Mouse (Mus musculus) intestine, postnatal 0 days (tissue): ENCODE data around the gene Bbs1. TPM values are rescaled to one million over a fixed set of nuclear protein-coding genes. Genes with fewer than 3 reads are reported as not detected.

Experiments used
- ATAC-seq: fragments of 200-750 bp; cut with Nextera tagmentation; 2 replicates; pipeline ENCODE4 v1.8.0; 2017; ENCODE audit warnings: mild to moderate bottlenecking, moderate TSS enrichment, moderate library complexity
- H3K27ac ChIP-seq: fragments of 300-500 bp; sonication (generic); 2 replicates; pipeline ENCODE4 v1.5.1; 2014; ENCODE audit warnings: mild to moderate bottlenecking, low read depth, low read length, moderate library complexity
- H3K27me3 ChIP-seq: fragments of 300-500 bp; sonication (generic); replicated peaks from 2 replicates; pipeline ENCODE4 v1.6.1; 2014; ENCODE audit warnings: low read length, mixed read lengths; ENCODE audit not compliant: control insufficient read depth, insufficient read depth
- H3K36me3 ChIP-seq: fragments of 300-500 bp; sonication (generic); 2 replicates; pipeline ENCODE4 v1.6.1; 2014; ENCODE audit warnings: mild to moderate bottlenecking, moderate library complexity; ENCODE audit not compliant: control insufficient read depth, insufficient read depth
- H3K4me1 ChIP-seq: fragments of 300-500 bp; sonication (generic); replicated peaks from 2 replicates; pipeline ENCODE4 v1.6.1; 2014; ENCODE audit warnings: antibody characterized with exemption, low read length, mixed read lengths; ENCODE audit not compliant: control insufficient read depth, insufficient read depth
- H3K4me2 ChIP-seq: fragments of 300-500 bp; sonication (generic); replicated peaks from 2 replicates; pipeline ENCODE4 v1.6.1; 2014; ENCODE audit warnings: low read depth, mild to moderate bottlenecking, moderate library complexity
- H3K4me3 ChIP-seq: fragments of 300-500 bp; sonication (generic); 2 replicates; pipeline ENCODE4 v1.5.1; 2014; ENCODE audit warnings: low read depth, low read length
- H3K9ac ChIP-seq: fragments of 300-500 bp; sonication (generic); 2 replicates; pipeline ENCODE4 v1.6.1; 2014; ENCODE audit warnings: mild to moderate bottlenecking, low read depth, low read length
- H3K9me3 ChIP-seq: fragments of 300-500 bp; sonication (generic); 2 replicates; pipeline ENCODE4 v1.6.1; 2016; ENCODE audit warnings: mixed run types; ENCODE audit not compliant: control insufficient read depth
- CTCF ChIP-seq: sonication (generic); IDR thresholded peaks from 2 replicates; pipeline ENCODE4 v1.5.1; 2016; ENCODE audit warnings: low read depth, mild to moderate bottlenecking, control low read depth, antibody characterized with exemption, moderate library complexity
- WGBS: fragments of 180-500 bp; shearing (Covaris S2); extraction: QIAGEN DNeasy Blood & Tissue Kit; methylation state at CpG from one replicate; pipeline ENCODE4 v1.1.7; 2014; 5-methylcytosine and 5-hydroxymethylcytosine counted together
- polyA plus RNA-seq: library from polyadenylated mRNA; unstranded; fragments of >200 nt; fragmentation: Nextera tagmentation; extraction: Ambion mirVana; gene quantifications from 2 replicates; pipeline ENCODE4 v1.2.1, GENCODE M21; 2015

Gene Bbs1
- polyA plus RNA-seq, 1 experiment from 2014 or later, result 0.98 TPM

GRCm38 (mm10) chr19:4896780-4897520, 9.5 kb downstream of the Bbs1 start:
- no peaks in the 10 kb centered on the region for H3K4me1 ChIP-seq
- no peak overlapping the region for H3K4me2 ChIP-seq
- ATAC-seq, result no peak
- H3K9ac ChIP-seq, result no peak overlapping the region
- WGBS, result 62% methylated on average over 21 of the region's 21 CpGs
- H3K36me3 ChIP-seq, result no peaks in the 10 kb centered on the region
- H3K27ac ChIP-seq, result no peak overlapping the region
- H3K9me3 ChIP-seq, result no peaks in the 10 kb centered on the region
- TF ChIP-seq CTCF, result no peak
- no peak overlapping the region for H3K4me3 ChIP-seq
- H3K27me3 ChIP-seq, result no peaks in the 10 kb centered on the region

DNA sequence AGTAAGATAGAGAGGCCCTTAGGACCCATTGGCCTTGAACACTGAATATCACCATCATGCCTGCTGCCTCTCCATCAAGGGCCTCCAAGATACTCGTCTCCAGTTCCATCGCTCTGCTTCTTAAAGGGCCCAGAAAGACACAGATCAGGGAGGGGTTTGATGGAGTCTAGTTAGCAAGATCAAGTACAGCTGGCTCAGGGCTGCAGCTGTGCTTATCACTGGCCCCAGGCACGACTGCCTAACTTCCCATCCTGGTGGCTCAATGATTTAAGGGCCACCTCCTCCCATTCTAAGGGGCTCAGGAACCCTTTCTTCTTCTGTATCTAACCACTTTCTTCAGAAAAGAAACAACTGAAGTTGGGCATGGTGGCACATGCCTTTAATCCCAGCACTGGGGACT, 14.6 kb downstream of the Bbs1 start:
- H3K4me2 ChIP-seq, result no peak overlapping the region
- 68% methylated on average over 3 of the region's 3 CpGs for WGBS
- ATAC-seq, result no peak
- no peak for TF ChIP-seq CTCF
- no peak overlapping the region for H3K9ac ChIP-seq
- no peaks in the 10 kb centered on the region for H3K27me3 ChIP-seq
- no peaks in the 10 kb centered on the region for H3K36me3 ChIP-seq
- no peaks in the 10 kb centered on the region for H3K4me1 ChIP-seq
- H3K4me3 ChIP-seq, result no peak overlapping the region
- no peak overlapping the region for H3K27ac ChIP-seq
- no peaks in the 10 kb centered on the region for H3K9me3 ChIP-seq

DNA sequence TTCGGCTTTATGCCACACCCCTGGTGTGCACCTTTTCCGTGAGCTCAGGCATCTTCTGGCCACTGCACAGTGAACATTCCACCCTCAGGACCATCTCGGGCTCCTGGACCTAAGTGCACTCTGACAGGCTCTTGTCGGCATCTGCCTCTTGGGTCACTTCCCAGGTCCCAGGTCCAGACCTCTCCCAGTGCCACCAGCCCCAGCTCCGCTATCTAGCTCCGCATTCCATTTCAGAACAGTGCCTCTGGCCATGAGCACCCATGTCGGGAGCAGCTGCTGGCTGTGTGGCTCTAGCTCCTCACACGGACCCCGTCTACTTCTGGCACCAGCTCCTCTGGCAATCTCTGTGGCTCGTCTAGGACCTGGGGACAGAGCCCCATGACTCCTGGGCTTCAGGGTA, 16.6 kb downstream of the Bbs1 start:
- 85% methylated on average over 10 of the region's 10 CpGs for WGBS
- no peak for TF ChIP-seq CTCF
- no peak for ATAC-seq
- H3K36me3 ChIP-seq, result no peaks in the 10 kb centered on the region
- no peaks in the 10 kb centered on the region for H3K9me3 ChIP-seq
- H3K4me1 ChIP-seq, result no peaks in the 10 kb centered on the region
- no peak overlapping the region for H3K9ac ChIP-seq
- no peak overlapping the region for H3K4me2 ChIP-seq
- H3K27ac ChIP-seq, result no peak overlapping the region
- no peak overlapping the region for H3K4me3 ChIP-seq
- H3K27me3 ChIP-seq, result no peaks in the 10 kb centered on the region

DNA sequence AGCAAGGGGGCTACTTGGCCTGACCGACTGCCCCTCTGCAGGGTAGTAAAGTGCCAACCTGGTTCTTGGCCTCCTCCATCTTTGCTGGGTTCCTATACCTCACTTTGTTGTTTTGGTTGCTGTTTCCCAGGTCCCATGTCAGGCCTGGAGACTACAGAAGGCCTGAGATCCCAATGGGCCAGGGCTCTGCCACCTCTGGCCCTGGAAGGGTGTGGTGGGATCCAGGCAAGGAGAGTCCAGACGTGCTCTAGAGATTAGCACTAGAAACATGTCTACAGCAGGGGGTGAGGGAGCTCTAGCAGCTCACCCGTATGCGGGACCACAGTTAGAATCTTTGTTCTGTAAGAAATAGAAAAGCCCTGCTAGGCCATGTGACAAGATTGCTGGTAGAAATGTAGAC, 22.5 kb downstream of the Bbs1 start:
- H3K4me2 ChIP-seq, result no peak overlapping the region
- ATAC-seq, result no peak
- no peak overlapping the region for H3K4me3 ChIP-seq
- no peaks in the 10 kb centered on the region for H3K4me1 ChIP-seq
- no peak overlapping the region for H3K9ac ChIP-seq
- 86% methylated on average over 4 of the region's 4 CpGs for WGBS
- TF ChIP-seq CTCF, result no peak
- peaks cover 13% of the 10 kb centered on the region; the same call in 1 of the 2 replicates for H3K36me3 ChIP-seq
- H3K27me3 ChIP-seq, result no peaks in the 10 kb centered on the region
- no peak overlapping the region for H3K27ac ChIP-seq
- no peaks in the 10 kb centered on the region for H3K9me3 ChIP-seq

DNA sequence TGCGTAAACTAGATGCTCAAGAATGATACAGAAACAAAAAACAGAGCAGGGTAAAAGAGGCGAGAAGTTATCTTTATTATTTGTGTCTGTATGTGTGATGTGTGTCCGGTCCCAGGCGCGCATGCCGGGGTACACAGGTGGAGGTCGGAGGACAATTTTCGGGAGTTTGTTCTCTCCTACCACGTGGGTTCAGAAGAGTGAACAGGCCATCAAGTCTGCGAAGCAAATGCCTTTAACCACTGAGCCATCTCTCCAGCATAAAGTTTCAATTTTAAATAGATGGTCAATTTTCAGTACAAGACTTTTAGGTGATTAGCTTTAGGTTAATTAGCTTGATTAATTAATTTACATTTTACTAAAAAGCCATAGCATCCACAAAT, 27.1 kb downstream of the Bbs1 start:
- ATAC-seq, result no peak
- peaks cover 5% of the 10 kb centered on the region; the same call in 1 of the 2 replicates for H3K4me1 ChIP-seq
- H3K27ac ChIP-seq, result no peak overlapping the region
- peak overlapping the region; percentile 76; the same call in 1 of the 2 replicates for H3K9ac ChIP-seq
- no peak for TF ChIP-seq CTCF
- H3K27me3 ChIP-seq, result 0 out of 2 replicates have a peak, but pooled peaks cover 4% of the 10 kb centered on the region
- peak overlapping the region; percentile 82 for H3K4me3 ChIP-seq
- peaks cover 13% of the 10 kb centered on the region; the same call in 1 of the 2 replicates for H3K36me3 ChIP-seq
- peak overlapping the region; percentile 86 for H3K4me2 ChIP-seq
- H3K9me3 ChIP-seq, result no peaks in the 10 kb centered on the region
- 59% methylated on average over 10 of the region's 10 CpGs for WGBS

GRCm38 (mm10) chr19:4878405-4879323, 27.8 kb downstream of the Bbs1 start, which contains the start of gene Zdhhc24:
Gene Zdhhc24 (plus strand): TSS chr19:4878668.
- Histone ChIP-seq H3K36me3 (peaks cover 10% of the 10 kb centered on the region; the same call in 1 of the 2 replicates), H3K27me3 (0 out of 2 replicates have a peak, but pooled peaks cover 4% of the 10 kb centered on the region), H3K27ac (no peak within 1 kb of the TSS; the same call in 1 of the 2 replicates), H3K4me1 (peaks cover 5% of the 10 kb centered on the region; the same call in 1 of the 2 replicates), H3K4me2 (peak within 1 kb of the TSS; percentile 86), H3K9ac (peak within 1 kb of the TSS; percentile 76), H3K4me3 (peak within 1 kb of the TSS; percentile 82), H3K9me3 (no peaks in the 10 kb centered on the region)
- ATAC-seq, result peak; percentile 98
- WGBS, result under 1% methylated on average over 52 of the region's 52 CpGs
- no peak for TF ChIP-seq CTCF
